Mouse (Mus musculus): ENCODE data around the gene Armc2. TPM values are rescaled to one million over a fixed set of nuclear protein-coding genes. Genes with fewer than 3 reads are reported as not detected.

Armc2 gene
- polyA plus RNA-seq, 1 experiment from 2014 or later, result 0.06 TPM

- H3K9me3 ChIP-seq (replicated peaks), result no peaks in the 10 kb centered on the region
- no peak for ATAC-seq (ENCODE audit: insufficient read depth)
- no peak overlapping the region for H3K27ac ChIP-seq (replicated peaks)
- no peak overlapping the region for H3K9ac ChIP-seq
- H3K4me1 ChIP-seq (replicated peaks), result peaks cover 6% of the 10 kb centered on the region
- 77% methylated on average over 3 of the region's 3 CpGs for WGBS (ENCODE audit: insufficient replicate concordance)
- no peak overlapping the region for H3K4me2 ChIP-seq
- no peaks in the 10 kb centered on the region for H3K27me3 ChIP-seq
- no peaks in the 10 kb centered on the region for H3K36me3 ChIP-seq (replicated peaks)
- no peak overlapping the region for H3K4me3 ChIP-seq (replicated peaks)
Observed at GRCm38 (mm10) chr10:41866069-41866837, 152.0 kb downstream of the Armc2 start.

Other genes with a start within 250 kb of the Armc2 start
- 11.0 and 13.3 TPM in 2 replicates for gene Cep57l1, start 208.6 kb downstream of the Armc2 start, polyA plus RNA-seq (2015; fragmentation: Nextera tagmentation; extraction: Ambion mirVana)
- gene Sesn1, start 208.5 kb downstream of the Armc2 start, polyA plus RNA-seq (2015; fragmentation: Nextera tagmentation; extraction: Ambion mirVana), result 19.9 and 20.3 TPM in 2 replicates

Measured in liver, embryonic 15.5 days (tissue).